Mouse (Mus musculus): Measurements from ENCODE around the gene Ctc1.

The Ctc1 gene

DNA sequence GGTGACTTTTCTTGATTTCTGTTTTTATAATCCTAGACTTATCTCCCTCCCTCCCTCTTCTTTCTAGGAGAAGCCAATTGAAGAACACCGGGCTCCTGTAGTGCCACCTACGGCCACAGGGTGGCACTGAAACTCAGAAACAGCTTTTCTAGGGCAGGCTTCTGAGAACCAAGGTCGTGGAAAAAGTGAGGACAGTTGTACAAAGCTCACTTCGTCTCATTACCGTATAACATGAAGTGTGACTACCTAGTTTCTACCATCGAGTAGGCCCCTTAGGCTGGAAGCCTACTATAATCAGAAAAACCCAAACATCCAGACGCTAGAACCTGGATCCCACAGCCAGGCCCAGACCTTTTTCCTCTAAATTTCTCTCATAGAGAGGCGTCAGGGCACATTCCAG, 51.2 kb downstream of the Ctc1 start:
- in situ Hi-C loops (cut with MboI; ENCODE audit: low sequenced_read_pairs): no loop called here

DNA sequence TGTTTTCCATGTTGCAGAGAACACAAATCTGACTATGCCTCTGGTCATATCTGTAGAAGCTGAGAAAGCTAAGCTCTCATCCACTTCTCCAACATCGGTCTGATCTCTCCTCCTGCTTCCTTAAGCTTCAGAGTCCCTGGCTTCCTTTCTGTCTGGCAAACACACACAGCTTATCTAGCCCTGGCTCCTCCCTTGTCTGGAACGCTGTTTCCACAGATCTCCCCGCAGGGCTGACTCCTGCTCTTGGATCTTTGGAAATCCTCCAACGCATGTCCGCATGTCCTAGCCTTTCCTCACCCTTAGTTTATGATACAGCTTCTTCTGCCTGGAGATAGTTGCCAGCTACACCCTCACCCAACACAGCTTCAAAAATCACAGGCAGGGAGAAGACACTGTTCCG, 51.9 kb downstream of the Ctc1 start:
- in situ Hi-C loops (cut with MboI; ENCODE audit: low sequenced_read_pairs): no loop called here

DNA sequence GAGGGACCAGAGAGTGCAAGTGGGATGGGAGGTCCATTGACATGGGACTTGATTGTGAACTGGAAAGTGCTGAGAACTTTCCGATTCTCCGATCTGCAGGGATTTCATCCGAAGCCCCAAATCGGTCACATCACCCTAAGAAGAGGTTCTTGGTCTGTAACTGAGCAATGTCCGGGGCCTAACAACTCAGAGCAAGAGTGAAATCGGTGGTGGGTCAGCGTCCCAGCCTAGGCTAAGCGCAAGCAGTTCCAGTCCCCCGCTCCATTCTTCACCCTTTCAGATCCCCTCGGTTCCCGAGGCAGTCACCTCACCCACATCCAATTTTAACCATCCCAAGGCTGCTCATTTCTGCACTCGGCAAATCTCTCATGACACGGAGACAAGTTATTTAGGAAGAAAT, 54.4 kb downstream of the Ctc1 start:
- in situ Hi-C loops (cut with MboI; ENCODE audit: low sequenced_read_pairs): no loop called here

DNA sequence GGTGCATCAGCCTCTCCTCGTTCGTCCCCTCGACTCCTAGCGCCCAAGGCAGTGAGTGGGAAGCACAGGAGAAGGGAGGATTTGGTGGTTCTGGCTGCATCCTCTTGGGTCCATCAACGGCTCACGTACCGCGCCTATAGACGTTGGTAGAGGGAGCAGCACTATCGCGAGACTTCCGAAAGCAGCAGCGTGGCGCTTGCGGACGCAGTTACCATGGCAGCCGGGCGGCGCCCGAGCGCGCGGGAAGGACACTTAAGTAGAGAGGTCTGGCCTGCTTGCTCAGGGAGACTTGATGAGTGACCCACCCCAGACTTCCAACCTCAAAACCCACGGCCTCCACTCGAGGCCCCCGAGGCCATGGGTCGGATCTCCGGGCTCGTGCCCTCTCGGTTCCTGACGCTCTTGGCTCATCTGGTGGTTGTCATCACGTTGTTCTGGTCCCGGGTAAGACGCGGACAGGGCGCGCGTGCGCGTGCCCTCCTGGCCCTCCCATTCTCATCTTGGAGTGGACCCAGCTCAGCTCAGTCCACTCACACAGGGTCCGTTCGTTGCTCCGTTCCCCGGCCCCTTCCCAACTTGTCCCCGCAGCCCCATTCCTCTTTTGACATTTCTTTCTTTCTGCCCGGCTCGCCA, 55.0 kb downstream of the Ctc1 start, which contains the start of gene Tmem107:
TSS of gene Tmem107 (plus strand) at position 217 of the 633 bp plus-strand sequence.
- in situ Hi-C loops (cut with MboI; ENCODE audit: low sequenced_read_pairs): no loop called here

DNA sequence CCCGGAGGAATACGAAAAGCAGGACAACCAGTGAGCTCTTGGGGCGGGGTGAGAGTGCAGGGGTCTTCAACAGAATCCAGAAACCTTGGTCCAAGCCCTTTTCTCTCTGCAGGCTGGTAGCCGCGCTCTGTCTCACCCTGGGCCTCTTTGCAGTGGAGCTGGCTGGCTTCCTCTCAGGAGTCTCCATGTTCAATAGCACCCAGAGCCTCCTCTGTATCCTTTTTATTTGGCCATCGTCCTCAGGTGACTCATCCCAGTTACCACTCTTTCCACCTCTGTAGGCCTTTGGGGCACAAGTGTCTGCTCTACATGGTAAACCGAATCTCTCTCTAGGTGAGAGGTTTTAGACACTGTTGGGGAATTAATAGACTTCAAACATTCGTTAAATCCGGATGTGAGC, 55.6 kb downstream of the Ctc1 start:
- in situ Hi-C loops (cut with MboI; ENCODE audit: low sequenced_read_pairs): no loop called here

DNA sequence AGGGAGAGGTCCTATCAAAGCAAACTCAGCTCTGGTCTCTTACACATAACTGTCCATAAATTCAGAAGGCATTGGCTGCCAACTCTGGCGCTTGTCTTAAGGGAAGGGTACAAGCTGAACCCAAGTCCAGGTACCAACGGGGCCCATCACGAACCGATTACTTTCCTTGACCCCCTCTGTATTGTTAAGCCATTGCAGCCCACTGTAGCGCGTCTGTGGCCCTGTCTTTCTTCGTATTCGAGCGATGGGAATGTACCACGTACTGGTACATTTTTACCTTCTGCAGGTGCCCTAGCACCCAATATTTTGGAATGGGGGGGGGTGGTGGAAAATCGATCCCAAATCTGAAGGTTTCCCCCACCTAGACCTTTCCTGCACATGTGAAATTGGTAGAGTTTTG, 56.5 kb downstream of the Ctc1 start:
- in situ Hi-C loops (cut with MboI; ENCODE audit: low sequenced_read_pairs): no loop called here

DNA sequence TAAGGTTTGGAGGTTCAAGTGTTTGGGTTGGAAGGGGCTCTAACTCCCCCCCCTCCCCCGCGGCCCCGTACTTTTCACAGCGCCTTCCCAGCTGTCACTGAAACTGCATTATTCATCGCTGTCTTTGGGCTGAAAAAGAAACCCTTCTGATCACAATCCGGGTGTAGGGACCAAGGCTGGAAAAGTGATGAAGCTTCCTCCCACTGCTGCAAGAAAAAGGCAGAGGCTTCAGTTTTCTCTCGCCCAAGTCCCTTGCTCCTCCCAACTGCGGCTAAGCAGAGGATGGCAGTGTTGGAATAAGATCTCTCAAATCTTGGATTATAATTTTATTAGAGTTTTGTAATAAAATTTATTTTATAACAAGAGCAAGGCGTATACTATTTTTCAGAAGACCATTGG, 57.0 kb downstream of the Ctc1 start:
- in situ Hi-C loops (cut with MboI; ENCODE audit: low sequenced_read_pairs): no loop called here

DNA sequence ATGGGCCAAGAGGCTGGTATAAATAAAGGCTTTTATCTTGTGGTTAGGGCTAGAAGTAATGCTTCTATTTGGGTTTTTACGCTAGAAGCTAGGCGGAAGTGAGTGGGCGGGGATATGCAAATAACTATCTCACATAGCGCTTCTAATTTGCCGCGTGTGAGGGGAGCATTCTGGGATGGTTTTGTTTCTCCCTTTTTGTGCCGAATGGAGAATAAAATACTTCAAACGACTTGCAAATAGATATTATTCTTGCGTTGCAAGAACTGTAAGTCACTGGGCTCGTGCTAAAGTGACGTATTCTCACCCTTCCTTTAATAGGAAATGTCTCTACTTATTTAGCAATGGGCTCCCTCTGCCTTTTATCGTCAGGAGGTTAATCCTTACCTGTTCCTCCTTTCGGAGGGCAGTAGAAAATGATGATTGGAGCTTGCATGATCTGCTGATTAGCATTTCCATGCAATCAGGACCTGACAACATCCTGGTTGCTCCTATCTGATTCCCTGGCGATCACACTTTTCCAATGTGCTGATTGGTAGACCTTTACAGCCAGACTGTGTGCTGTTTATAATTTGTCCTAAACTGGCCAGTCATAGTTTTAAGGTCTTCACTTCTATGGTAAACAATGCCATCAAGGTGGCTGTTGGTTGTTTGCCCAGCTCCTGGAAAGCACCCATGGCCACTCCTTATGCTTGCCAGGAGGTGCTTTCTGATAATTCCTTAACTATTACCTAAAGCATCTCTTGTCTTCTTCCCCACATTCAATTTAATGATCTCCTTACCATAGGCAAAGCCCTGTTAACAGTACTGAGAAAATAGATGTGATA, 57.6 kb downstream of the Ctc1 start:
- in situ Hi-C loops (cut with MboI; ENCODE audit: low sequenced_read_pairs): no loop called here

DNA sequence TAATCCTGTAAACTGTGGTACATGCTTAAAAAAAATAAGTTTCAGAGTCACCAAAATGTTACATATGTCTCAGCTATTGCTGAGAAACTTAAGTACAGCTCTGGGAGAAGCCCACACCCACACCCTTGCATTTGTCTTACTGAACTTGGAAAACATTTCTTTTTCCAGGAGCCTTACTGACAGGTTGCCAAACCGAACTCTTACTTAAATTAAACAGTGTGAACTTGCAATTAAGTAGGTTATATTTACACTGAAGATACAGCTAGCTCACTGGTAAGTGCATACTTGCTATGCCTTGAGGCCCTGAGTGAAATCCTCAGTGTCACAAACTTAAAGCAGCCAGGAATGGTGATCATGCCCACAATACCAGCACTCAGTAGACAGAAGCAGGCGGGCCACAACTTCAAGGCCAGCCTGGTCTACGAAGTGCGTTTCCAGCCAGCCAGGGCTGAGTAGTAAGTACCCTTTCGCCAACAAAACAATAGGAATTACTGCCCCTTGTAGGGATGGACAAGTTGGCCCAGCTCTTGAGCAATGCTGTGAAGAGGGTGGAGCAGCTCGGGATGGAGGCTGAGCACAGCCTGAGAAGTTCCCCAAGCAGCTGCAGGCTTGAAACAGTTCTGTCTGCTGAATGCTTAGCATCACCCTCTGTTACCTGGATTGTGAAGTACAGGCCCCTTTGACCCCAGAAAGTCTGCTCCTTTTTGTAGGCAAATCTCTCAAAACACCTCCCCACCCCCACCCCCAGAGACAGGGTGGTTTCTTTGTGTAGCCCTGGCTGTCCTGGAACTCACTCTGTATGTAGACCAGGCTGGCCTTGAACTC, 58.5 kb downstream of the Ctc1 start:
- in situ Hi-C loops (cut with MboI; ENCODE audit: low sequenced_read_pairs): no loop called here

DNA sequence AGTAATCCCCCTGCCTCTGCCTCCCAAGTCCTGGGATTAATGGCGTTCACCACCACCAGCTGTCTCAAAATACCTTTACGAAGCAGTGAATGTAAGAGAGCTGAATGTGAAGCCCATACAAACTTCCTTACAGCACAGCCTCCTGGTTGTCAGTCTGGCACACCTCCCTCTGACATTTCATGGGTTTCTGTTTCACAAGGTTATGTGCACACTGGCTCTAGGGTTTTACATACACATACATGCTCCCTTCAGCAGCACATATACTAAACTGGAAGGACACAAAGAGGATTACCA, 59.0 kb downstream of the Ctc1 start:
- in situ Hi-C loops (cut with MboI; ENCODE audit: low sequenced_read_pairs): no loop called here

DNA sequence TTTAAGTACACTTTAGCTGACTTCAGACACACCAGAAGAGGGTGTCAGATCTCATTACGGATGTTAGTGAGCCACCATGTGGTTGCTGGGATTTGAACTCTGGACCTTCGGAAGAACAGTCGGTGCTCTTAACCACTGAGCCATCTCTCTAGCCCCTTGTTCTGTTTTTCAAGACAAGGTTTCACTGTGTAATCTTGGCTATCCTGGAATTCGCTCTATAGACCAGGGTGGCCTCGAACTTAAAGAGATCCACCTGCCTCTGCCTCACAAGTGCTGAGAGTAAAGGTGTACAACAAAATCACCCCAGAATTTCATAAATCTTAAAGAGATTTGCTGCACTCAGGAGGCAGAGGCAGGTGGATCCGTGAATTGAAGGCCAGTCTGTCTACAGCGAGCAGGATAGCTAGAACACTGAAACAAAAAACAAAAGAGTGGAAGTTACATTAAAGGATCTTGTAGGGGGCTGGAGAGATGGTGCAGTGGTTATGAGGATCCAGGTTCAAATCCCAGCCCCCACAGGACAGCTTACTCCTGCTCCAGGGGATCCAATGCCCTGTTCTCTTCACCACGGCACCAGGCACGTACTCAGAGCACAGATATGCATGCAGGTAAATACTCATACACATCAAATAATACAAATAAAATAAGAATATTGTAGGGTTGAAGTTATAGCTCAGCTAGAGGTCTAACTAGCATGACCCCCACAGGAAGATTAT, 60.2 kb downstream of the Ctc1 start:
- in situ Hi-C loops (cut with MboI; ENCODE audit: low sequenced_read_pairs): no loop called here

DNA sequence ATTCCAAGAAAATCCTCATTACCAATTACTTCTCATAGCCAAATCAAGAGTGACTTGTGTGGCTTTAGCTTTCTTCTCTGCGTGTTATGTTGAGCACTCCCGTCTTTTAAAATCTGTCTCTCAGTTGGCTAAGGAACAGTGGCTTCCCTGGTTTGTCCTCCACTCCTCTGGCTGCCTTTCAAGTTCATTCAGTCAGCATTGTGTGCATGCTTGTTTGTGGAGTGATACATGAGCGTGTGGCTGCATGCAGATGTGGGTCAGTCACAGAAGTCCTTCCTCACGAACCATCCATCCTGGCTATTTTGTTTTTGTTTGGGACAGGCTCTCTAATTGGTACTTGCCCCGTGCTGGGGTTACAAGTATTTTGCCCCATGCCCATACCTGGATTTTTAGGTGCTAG, 60.9 kb downstream of the Ctc1 start:
- in situ Hi-C loops (cut with MboI; ENCODE audit: low sequenced_read_pairs): no loop called here

DNA sequence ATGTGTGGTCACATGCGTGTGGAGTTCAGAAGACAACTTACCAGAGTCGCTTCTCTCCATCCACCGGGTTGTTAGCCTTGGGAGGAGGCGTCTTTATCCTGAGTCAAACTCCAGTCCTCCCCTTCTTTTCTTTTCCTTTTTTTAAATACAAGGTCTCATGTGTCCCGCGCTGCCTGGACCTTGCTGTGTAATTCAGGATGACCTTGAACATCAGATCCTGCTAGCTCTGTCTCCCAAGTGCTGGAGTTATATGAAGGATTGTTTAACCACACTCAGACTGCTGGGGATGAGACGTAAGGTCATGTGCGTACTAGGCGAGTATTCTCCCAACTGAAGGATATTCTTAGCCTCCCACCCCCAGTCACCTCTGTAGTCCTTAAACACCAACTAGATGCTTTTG, 61.6 kb downstream of the Ctc1 start:
- in situ Hi-C loops (cut with MboI; ENCODE audit: low sequenced_read_pairs): no loop called here

DNA sequence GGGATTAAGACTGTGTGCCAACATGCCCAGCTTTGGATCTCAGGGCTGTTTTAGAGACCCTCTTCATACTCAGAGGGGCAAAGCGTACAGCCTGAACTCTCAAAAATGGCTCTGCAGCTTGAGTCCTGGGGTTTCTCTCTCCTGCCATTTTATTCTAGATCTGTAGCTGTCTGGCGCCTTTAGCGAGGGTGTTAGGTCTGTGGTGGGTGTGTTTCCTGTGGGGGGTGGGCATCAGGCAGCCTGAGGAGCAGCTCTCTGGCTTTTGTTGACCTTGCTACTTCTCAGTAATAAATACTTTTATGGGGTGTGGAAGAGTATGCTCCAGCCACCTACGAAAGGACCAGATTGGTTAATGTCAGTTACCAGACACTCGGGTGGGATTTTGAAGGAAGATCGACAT, 62.3 kb downstream of the Ctc1 start:
- in situ Hi-C loops (cut with MboI; ENCODE audit: low sequenced_read_pairs): no loop called here

DNA sequence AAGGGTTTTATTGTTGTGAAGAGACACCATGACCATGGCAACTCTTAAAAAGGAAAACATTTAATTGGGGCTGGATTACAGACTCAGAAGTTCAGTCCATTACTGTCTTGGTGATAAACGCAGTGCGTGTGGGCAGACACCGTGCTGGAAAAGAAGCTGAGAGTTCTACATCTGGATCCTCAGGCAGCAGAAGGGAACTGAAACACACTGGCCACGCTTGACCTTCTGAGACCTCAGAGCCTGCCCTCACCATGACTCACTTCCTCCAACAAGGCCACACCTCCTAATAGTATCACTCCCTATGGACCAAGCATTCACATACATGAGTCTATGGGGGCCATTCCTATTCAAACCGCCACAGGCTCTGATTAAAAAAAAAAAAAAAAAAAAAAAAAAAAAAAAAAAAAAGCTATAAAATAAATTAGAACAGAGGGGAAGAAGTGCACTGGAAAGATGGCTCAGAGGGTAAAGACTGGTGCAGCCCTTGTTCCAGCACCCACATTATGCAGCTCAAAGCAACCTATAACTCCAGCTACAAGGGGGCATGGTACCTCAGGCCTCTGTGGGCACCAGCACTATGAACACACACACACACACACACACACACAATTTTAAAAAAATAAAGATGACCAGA, 63.2 kb downstream of the Ctc1 start:
- in situ Hi-C loops (cut with MboI; ENCODE audit: low sequenced_read_pairs): no loop called here

DNA sequence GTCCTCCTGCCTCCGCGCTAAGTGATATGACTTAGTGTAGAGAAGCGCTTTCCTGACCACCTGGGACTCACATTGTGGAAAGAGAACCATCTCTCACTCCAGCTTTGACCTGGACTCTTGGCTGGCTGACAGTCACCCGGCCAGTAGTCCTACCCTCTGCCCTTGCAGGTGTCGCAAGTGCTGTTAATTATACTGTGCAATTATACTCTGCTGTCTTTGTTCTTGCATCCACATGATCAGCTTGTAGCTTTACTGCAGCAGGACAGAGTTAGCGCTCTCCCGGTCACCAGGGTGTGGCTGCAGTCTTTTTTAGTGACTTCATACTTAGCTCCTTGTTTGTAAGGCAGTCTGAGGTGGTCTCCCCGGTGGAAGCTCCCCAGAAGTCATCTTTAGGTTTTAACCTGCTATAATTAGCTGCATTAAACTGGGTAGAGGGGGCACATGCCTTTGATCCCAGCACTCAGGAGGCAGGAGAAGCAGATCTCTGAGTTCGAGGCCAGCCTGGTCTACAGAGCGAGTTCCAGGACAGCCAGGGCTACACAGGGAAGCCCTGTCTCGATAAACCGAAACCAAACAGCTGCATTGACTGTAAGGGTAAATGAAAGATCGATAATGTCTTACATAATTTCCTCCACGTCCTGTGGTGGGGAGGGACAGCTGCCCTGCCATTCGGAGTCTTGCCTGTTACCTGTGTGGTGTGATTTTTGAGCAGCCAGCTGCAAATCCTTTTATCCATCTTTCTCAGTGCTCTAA, 64.6 kb downstream of the Ctc1 start:
- in situ Hi-C loops (cut with MboI; ENCODE audit: low sequenced_read_pairs): no loop called here

DNA sequence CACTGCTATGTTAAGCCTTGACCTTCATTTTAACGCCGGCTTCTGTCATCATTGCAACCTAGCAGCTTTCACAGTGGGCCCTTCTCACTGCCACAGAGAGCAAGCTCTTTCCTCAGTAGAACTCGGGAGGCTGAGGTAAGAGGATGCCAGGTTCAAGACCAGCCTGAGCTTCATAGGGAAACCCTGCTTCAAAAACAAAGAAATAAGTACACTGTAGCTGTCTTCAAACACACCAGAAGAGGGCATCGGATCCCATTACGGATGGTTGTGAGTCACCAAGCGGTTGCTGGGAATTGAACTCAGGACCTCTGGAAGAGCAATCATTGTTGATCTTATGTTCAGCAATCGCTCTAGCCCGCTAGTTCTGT, 65.1 kb downstream of the Ctc1 start:
- in situ Hi-C loops (cut with MboI; ENCODE audit: low sequenced_read_pairs): no loop called here

DNA sequence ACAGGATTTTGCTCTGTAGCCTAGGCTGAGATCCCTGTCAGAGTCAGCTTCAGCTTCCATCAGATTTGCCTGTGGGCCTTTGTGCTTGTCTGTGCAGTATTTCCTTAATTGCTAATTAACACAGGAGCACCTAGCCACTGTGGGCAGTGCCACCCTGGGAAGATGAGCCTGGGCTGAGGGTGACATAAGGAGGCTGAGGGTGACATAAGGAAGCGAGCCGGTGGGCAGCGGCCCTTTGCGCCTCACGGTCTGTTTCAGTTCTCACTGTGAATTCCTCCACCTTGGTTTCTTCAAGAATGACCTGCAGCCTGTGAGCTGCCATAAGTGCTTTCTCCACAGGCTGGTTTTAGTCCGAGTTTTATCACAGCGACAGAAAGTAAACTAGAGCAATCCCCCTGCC, 65.9 kb downstream of the Ctc1 start:
- in situ Hi-C loops (cut with MboI; ENCODE audit: low sequenced_read_pairs): no loop called here

DNA sequence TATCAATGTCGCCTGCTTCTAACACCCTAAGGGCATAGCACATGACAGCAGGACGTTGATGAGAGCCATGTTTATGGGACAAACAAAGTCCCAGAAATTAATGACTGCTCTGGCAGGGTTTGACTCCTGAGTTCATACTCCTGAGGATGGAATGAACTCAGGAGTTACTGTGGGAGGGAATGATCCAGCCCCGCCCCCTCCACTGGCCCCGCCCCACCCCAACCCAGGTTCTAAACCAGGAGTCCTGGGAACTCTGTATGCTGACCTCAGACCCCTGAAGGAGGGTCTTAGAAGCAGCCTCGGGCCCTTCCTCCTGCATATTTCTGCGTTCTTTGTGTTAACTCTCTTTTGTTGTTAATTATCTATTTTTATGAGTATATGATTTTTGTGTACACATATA, 69.9 kb downstream of the Ctc1 start:
- in situ Hi-C loops (cut with MboI; ENCODE audit: low sequenced_read_pairs): no loop called here
